Mouse (Mus musculus) kidney, adult 2 months (tissue): ENCODE measurements around the gene Cldn11. TPM values are rescaled to one million over a fixed set of nuclear protein-coding genes. Genes with fewer than 3 reads are reported as not detected.

Source experiments
- DNase-seq: peaks from one replicate; pipeline ENCODE4 v3.0.0; 2021
- H3K27ac ChIP-seq: fragments of 200-500 bp; 2 replicates; pipeline ENCODE4 v1.5.1; 2012; ENCODE audit warnings: low read depth, low read length, control low read depth, inconsistent platforms; ENCODE audit not compliant: insufficient read depth
- H3K27me3 ChIP-seq: fragments of 200-500 bp; replicated peaks from 2 replicates; pipeline ENCODE4 v1.6.1; 2012; ENCODE audit warnings: mild to moderate bottlenecking, moderate library complexity, low read length, inconsistent platforms; ENCODE audit not compliant: control insufficient read depth, insufficient read depth
- H3K36me3 ChIP-seq: fragments of 200-500 bp; 2 replicates; pipeline ENCODE4 v1.6.1; 2012; ENCODE audit warnings: mild to moderate bottlenecking, moderate library complexity, low read length, inconsistent platforms; ENCODE audit not compliant: control insufficient read depth, insufficient read depth
- H3K4me1 ChIP-seq: fragments of 200-500 bp; 2 replicates; pipeline ENCODE4 v1.6.1; 2011; ENCODE audit warnings: low read length; ENCODE audit not compliant: control insufficient read depth, insufficient read depth
- H3K4me3 ChIP-seq: fragments of 200-500 bp; 2 replicates; pipeline ENCODE4 v1.5.1; 2011; ENCODE audit warnings: mild to moderate bottlenecking, low read depth, low read length, control low read depth; ENCODE audit not compliant: insufficient read depth
- CTCF ChIP-seq: fragments of 200-500 bp; conservative IDR thresholded peaks from 2 replicates; pipeline ENCODE4 v1.5.1; 2011; ENCODE audit warnings: low read depth, mild to moderate bottlenecking, control low read depth, low read length, moderate library complexity, mixed read lengths; ENCODE audit not compliant: insufficient read depth, insufficient read length
- POLR2A ChIP-seq: fragments of 200-500 bp; IDR thresholded peaks from one replicate; pipeline ENCODE4 v1.6.1; 2011; ENCODE audit warnings: low read depth, low read length, control low read depth
- WGBS: fragments of 180-500 bp; shearing (Covaris S2); methylation state at CpG from one replicate; pipeline ENCODE4 v1.1.7; 2018; 5-methylcytosine and 5-hydroxymethylcytosine counted together
- polyA plus RNA-seq: library from polyadenylated mRNA; depleted of rRNA; stranded (reverse); fragments of >200 nt; gene quantifications from 2 replicates; pipeline ENCODE4 v1.2.3, GENCODE M21; 2012

Cldn11 gene
- polyA plus RNA-seq, 1 experiment, result 2.8 TPM

DNA sequence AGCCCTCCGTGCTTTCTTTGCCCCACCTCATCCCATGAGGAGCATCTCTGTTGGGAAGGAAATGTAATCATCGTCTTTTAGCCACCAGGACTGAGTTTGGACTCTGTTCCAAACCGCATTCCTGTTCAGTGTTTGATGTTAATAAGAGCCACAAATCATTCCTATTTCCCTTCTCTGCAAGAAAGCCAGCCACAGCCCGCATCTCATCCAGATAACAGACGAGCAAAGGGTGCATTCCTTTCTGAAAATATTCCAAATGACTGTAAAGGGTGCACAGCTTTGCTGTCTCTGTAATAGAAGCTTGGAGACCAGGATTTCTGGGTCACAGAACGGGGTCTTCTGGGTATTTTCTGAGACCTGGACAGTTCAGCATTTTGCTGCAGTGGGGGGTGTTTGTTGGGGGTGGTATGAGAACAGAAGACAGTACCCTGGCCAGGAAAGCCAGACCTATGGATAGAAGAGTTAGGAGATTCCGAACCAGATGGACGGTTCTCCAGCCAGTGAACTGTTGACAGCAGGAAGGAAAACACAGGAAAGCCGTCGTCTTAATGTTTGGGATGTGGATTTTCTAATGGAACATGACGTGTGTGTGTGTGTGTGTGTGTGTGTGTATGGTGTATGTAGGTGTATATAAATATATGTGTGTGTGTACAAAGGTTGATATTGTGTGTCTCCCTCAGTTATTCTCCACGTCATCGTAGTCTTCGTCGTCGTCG, 49.6 kb downstream of the Cldn11 start:
- Histone ChIP-seq H3K36me3 (no peaks in the 10 kb centered on the region), H3K4me1 (no peaks in the 10 kb centered on the region), H3K27ac (no peak overlapping the region), H3K4me3 (no peak overlapping the region), H3K27me3 (no peaks in the 10 kb centered on the region)
- no peak for DNase-seq
- no peak for TF ChIP-seq POLR2A
- TF ChIP-seq CTCF, result no peak
- 40% methylated on average over 17 of the region's 17 CpGs for WGBS

DNA sequence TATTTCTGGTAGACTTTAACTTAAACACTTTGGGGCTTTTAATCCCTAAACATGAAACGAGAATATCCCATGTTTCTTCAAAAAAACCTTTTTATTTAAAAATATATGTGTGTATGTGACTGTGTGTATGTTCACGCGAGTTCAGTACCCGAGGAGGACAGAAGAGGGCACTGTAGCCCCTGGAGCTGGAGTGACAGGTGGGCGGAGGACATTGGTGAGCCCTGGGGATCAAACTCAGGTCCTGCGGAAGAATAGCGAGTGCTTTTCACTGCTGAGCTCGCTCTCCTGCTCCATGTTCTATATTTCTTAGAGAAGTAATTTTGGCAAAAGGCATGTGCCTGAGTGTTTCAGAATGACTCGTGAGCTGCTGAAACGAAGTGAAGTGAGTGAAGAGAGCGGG, 54.2 kb downstream of the Cldn11 start:
- no peak for TF ChIP-seq CTCF
- TF ChIP-seq POLR2A, result no peak
- H3K4me3 ChIP-seq, result no peak overlapping the region
- 92% methylated on average over 11 of the region's 11 CpGs for WGBS
- no peak overlapping the region for H3K27ac ChIP-seq
- no peak for DNase-seq
- H3K27me3 ChIP-seq, result no peaks in the 10 kb centered on the region
- no peaks in the 10 kb centered on the region for H3K36me3 ChIP-seq
- H3K4me1 ChIP-seq, result no peaks in the 10 kb centered on the region

DNA sequence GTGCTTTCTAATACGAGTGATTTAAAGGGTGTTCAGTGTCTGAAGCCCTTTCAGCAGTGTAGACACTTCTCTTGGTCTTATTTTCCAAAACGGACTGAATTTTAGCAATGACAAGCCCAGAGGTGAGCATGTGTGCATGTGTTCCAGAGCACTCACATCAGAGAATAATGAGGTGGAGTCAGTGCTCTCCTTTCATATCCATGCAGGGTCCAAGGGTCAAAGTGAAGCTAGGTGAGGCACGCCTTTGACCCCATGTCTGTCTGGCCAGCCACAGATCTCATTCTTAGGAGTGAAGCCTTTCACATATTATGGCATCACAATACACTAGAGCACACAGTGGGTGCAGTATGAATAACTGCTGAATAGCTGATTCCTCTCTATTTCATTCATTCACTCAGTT, 55.4 kb downstream of the Cldn11 start:
- TF ChIP-seq CTCF (no peak), POLR2A (no peak)
- Histone ChIP-seq H3K27ac (no peak overlapping the region), H3K36me3 (no peaks in the 10 kb centered on the region), H3K27me3 (no peaks in the 10 kb centered on the region), H3K4me3 (no peak overlapping the region), H3K4me1 (no peaks in the 10 kb centered on the region)
- 68% methylated on average over 3 of the region's 3 CpGs for WGBS
- DNase-seq, result peak; percentile 6

DNA sequence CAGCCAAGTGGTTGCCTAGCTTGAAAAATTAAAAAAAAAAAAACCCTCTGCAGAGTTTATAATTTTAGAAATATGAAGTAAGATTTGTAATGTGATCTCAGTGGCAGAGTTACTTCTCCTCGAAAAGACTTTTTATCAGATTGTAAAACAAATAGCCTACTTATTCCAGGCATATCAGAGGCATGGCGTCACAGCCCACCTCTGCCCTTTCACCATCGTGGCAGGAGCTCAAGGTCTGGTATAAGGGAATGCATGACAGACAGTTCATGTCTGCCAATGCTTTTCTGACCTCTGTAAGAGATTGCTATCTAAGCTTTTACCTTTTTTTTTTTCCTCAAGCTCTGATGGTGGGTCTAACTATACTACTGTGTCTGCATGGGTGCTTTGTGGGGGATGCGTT, 58.3 kb downstream of the Cldn11 start:
- H3K4me3 ChIP-seq, result no peak overlapping the region
- no peak for TF ChIP-seq POLR2A
- no peak for TF ChIP-seq CTCF
- no peak for DNase-seq
- H3K27me3 ChIP-seq, result no peaks in the 10 kb centered on the region
- peaks cover 4% of the 10 kb centered on the region; the same call in 1 of the 2 replicates for H3K4me1 ChIP-seq
- H3K36me3 ChIP-seq, result no peaks in the 10 kb centered on the region
- no peak overlapping the region for H3K27ac ChIP-seq
- WGBS, result 49% methylated on average over 4 of the region's 4 CpGs

DNA sequence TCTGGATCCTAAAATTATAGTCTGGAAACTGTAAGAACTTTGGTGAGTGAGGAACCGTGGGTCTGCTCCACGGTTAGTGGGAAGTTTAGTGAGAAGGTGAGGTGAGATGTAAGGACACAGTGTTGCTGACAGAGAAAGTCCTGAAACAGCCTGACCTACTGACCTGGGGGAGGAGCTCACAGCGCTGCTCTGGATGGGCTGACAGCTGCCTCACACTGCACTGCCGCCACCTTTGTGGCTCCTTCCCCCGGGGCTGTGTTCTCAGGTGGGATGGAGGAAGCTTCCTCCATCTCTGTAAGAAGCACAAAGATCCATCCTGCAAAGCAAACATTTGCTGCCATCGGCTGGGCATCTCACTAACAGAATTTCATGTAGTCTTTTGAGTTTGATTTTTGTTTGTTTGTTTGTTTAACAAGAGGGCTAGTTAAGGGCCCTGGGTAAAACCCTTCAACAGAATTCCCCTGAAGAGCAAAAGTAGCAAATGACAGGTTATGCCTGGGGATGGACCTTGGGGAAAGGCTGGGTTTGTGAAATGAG, 58.8 kb downstream of the Cldn11 start:
- Histone ChIP-seq H3K4me1 (peaks cover 4% of the 10 kb centered on the region; the same call in 1 of the 2 replicates), H3K4me3 (no peak overlapping the region), H3K36me3 (no peaks in the 10 kb centered on the region), H3K27ac (no peak overlapping the region), H3K27me3 (no peaks in the 10 kb centered on the region)
- DNase-seq, result no peak
- TF ChIP-seq POLR2A (no peak), CTCF (no peak)
- 20% methylated on average over 6 of the region's 6 CpGs for WGBS

DNA sequence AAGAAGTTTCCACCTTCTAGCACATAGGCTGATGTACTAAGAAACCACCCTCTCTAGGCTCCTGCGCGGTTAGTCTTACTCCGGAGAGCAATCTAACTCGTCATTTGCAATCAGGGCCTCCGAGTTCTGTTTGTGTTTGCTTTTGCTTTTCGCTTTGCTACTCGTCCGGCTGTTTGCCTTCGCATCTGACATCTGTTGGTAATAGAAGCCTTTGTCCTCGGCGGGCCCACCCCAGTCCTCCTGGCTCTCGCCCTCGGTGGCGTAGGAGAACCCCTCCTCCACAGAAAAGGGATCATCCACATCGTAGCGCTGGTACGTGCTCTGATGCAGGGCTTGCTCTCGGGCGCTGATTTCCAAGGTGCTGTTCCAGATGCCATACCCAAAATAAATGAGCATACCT, 59.3 kb downstream of the Cldn11 start:
- no peak overlapping the region for H3K27ac ChIP-seq
- TF ChIP-seq POLR2A (no peak), CTCF (no peak)
- DNase-seq, result no peak
- peaks cover 4% of the 10 kb centered on the region; the same call in 1 of the 2 replicates for H3K4me1 ChIP-seq
- H3K27me3 ChIP-seq, result no peaks in the 10 kb centered on the region
- 33% methylated on average over 19 of the region's 19 CpGs for WGBS
- H3K36me3 ChIP-seq, result no peaks in the 10 kb centered on the region
- no peak overlapping the region for H3K4me3 ChIP-seq

DNA sequence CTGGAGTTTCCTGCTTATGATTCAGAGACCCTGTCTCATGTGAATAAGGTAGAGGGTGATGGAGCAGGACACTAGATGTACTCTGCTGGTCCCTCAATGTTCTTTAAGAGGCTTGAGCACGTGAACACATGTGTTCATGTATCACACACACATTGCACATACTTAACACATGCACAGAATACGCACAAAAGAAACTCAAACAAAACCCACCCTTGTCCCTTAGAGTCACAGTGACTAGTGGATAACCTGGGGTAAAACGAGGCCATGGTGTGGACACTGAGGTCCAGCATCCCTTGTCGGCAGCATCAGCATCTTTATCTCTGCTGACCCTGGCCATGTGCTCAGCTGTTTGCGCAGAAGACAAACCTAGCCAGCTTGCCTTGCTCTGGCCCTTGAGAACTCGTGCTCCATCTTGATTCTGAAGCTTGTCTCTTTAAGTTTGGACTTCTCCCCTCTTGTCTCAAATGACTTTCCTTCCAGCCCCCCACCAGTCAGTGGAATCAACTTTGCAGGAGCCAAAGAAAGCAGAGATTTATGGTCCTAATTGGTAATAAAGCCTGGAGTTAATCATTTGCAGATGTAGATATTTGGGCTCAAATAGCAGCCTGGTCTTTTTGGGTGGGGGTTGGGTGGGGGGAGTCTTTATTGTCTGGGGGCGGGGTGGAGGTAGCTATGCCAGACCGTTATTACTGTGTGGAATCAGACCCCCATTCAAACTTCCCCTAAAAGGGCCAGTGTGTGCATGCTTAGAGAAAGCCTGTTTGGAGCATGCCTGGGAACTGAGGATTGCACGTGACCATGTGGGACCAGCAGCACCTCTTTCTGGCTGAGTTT, 62.7 kb downstream of the Cldn11 start:
- Histone ChIP-seq H3K27me3 (no peaks in the 10 kb centered on the region; the same call in 1 of the 2 replicates), H3K4me3 (no peak overlapping the region), H3K4me1 (peaks cover 4% of the 10 kb centered on the region; the same call in 1 of the 2 replicates), H3K27ac (no peak overlapping the region), H3K36me3 (no peaks in the 10 kb centered on the region)
- TF ChIP-seq POLR2A (no peak), CTCF (no peak)
- WGBS, result 46% methylated on average over 9 of the region's 9 CpGs
- DNase-seq, result no peak
